Mouse (Mus musculus) adrenal gland, adult (tissue): ENCODE data around the gene Drosha.
"Not testable (repeated sequence)": the region's sequence is repeated elsewhere in the genome, so short reads cannot be mapped to it uniquely, and the experiment has no call there.

Source experiments
- DNase-seq, 2 experiments: peaks; one replicate each; pipeline ENCODE4 v3.0.0; 2022 to 2023; ENCODE audit warnings: low spot score in 1 of 2; ENCODE audit not compliant: inconsistent age in 2 of 2

Drosha gene

GRCm38 (mm10) chr15:12931481-12931880 is 106.9 kb downstream of the Drosha start:
- DNase-seq: no peak

GRCm38 (mm10) chr15:12936217-12936732 is 111.7 kb downstream of the Drosha start:
- no peak for DNase-seq

- not testable (repeated sequence) for DNase-seq
Observed at GRCm38 (mm10) chr15:12937326-12937725, 112.7 kb downstream of the Drosha start.

GRCm38 (mm10) chr15:12941106-12941505 is 116.5 kb downstream of the Drosha start:
- no peak for DNase-seq

- DNase-seq: no peak
Observed at GRCm38 (mm10) chr15:12941651-12942180, 117.1 kb downstream of the Drosha start.

GRCm38 (mm10) chr15:12942424-12942823 is 117.8 kb downstream of the Drosha start:
- DNase-seq: no peak

GRCm38 (mm10) chr15:12958051-12958450 is 133.4 kb downstream of the Drosha start:
- no peak for DNase-seq

- DNase-seq: no peak
Observed at GRCm38 (mm10) chr15:12962179-12962578, 137.6 kb downstream of the Drosha start.

- no peak for DNase-seq
Observed at GRCm38 (mm10) chr15:12965209-12965608, 140.6 kb downstream of the Drosha start.

GRCm38 (mm10) chr15:12968815-12969214 is 144.2 kb downstream of the Drosha start:
- DNase-seq: no peak

GRCm38 (mm10) chr15:12972441-12972840 is 147.8 kb downstream of the Drosha start:
- no peak for DNase-seq
